Mouse (Mus musculus): ENCODE measurements at regions not wholly inside any gene's neighbourhood (a gene's known extent, or its start where the extent isn't known, plus 50 kb on each side); places are given as distances from the start of the nearest gene placed in this dataset.
A peak's percentile ranks its signal among the peaks of the same experiment; 100 is the strongest.
"Not testable (repeated sequence)": the region's sequence is repeated elsewhere in the genome, so short reads cannot be mapped to it uniquely, and the experiment has no call there.

- WGBS (ENCODE audit: insufficient replicate concordance): 62% methylated on average over 6 of the region's 6 CpGs
- not testable (repeated sequence) for ATAC-seq (replicated peaks; ENCODE audit: insufficient number of reproducible peaks, low FRiP score, low TSS enrichment); H3K4me2 ChIP-seq; H3K9me3 ChIP-seq (replicated peaks; ENCODE audit: control insufficient read depth, low read length); H3K27ac ChIP-seq (ENCODE audit: low read depth, low read length); H3K4me3 ChIP-seq (ENCODE audit: low read depth, low read length); H3K27me3 ChIP-seq (ENCODE audit: control insufficient read depth, insufficient read depth, low read length); H3K9ac ChIP-seq (ENCODE audit: low read depth, low read length); H3K36me3 ChIP-seq (ENCODE audit: control insufficient read depth, insufficient read depth, low read length); H3K4me1 ChIP-seq (ENCODE audit: control insufficient read depth, insufficient read depth, low read length)
Measured at GRCm38 (mm10) chr12:20884104-20884503, 106.2 kb upstream of the Asap2 start.

GRCm38 (mm10) chr12:20920653-20921397 is 69.4 kb upstream of the Asap2 start:
- not testable (repeated sequence) for H3K4me1 ChIP-seq (ENCODE audit: control insufficient read depth, insufficient read depth, low read length); H3K9me3 ChIP-seq (replicated peaks; ENCODE audit: control insufficient read depth, low read length); H3K36me3 ChIP-seq (ENCODE audit: control insufficient read depth, insufficient read depth, low read length); H3K27me3 ChIP-seq (ENCODE audit: control insufficient read depth, insufficient read depth, low read length)
- 0% methylated on average over 56 of the region's 87 CpGs for WGBS (ENCODE audit: insufficient replicate concordance)
- Histone ChIP-seq H3K9ac (ENCODE audit: low read depth, low read length) (peak overlapping the region; percentile 91), H3K27ac (ENCODE audit: low read depth, low read length) (peak overlapping the region; percentile 91), H3K4me3 (ENCODE audit: low read depth, low read length) (peak overlapping the region; percentile 80), H3K4me2 (peak overlapping the region; percentile 60)
- ATAC-seq (replicated peaks; ENCODE audit: insufficient number of reproducible peaks, low FRiP score, low TSS enrichment): peak; percentile 99

- H3K9ac ChIP-seq (ENCODE audit: low read depth, low read length); H3K27ac ChIP-seq (ENCODE audit: low read depth, low read length); H3K4me1 ChIP-seq (ENCODE audit: control insufficient read depth, insufficient read depth, low read length); H3K36me3 ChIP-seq (ENCODE audit: control insufficient read depth, insufficient read depth, low read length); H3K9me3 ChIP-seq (replicated peaks; ENCODE audit: control insufficient read depth, low read length); H3K27me3 ChIP-seq (ENCODE audit: control insufficient read depth, insufficient read depth, low read length); ATAC-seq (replicated peaks; ENCODE audit: insufficient number of reproducible peaks, low FRiP score, low TSS enrichment): not testable (repeated sequence)
- Histone ChIP-seq H3K4me3 (ENCODE audit: low read depth, low read length) (peak overlapping the region; percentile 80), H3K4me2 (peak overlapping the region; percentile 60)
- WGBS (ENCODE audit: insufficient replicate concordance): 13% methylated on average over 10 of the region's 15 CpGs
Measured at GRCm38 (mm10) chr12:20921398-20922023, 68.7 kb upstream of the Asap2 start.

- H3K4me1 ChIP-seq (ENCODE audit: control insufficient read depth, insufficient read depth, low read length); ATAC-seq (replicated peaks; ENCODE audit: insufficient number of reproducible peaks, low FRiP score, low TSS enrichment); H3K9ac ChIP-seq (ENCODE audit: low read depth, low read length); H3K27me3 ChIP-seq (ENCODE audit: control insufficient read depth, insufficient read depth, low read length); H3K27ac ChIP-seq (ENCODE audit: low read depth, low read length); H3K4me2 ChIP-seq; H3K36me3 ChIP-seq (ENCODE audit: control insufficient read depth, insufficient read depth, low read length); H3K9me3 ChIP-seq (replicated peaks; ENCODE audit: control insufficient read depth, low read length); H3K4me3 ChIP-seq (ENCODE audit: low read depth, low read length): not testable (repeated sequence)
- WGBS (ENCODE audit: insufficient replicate concordance): 38% methylated on average over 3 of the region's 3 CpGs
Measured at GRCm38 (mm10) chr12:20928966-20929365, 61.3 kb upstream of the Asap2 start.

All from heart, embryonic 11.5 days (tissue).